Mouse (Mus musculus): ENCODE data around the gene Dad1. TPM values are rescaled to one million over a fixed set of nuclear protein-coding genes. Genes with fewer than 3 reads are reported as not detected.

Dad1 gene
- polyA plus RNA-seq, 1 experiment from 2014 or later: 466 TPM

DNA sequence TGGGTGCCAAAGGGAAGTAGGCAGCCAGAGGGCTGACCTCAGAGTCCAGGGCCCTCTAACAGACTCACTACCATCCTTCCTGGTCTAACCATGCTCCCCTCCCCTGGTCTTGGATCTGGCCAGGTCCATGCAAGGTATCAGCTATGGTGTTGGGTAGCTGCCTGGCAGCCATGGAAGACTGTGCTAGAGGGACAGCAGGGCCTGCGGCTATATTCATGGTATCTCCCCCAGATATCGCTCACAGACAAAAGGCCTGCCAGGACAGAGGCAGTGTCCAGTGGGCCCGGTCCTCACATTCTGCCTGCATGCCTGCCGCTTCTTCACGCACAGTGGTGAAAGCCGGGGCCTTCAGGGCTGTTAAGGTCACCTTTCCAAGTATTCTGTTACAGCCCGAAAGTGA, 10.3 kb upstream of the Dad1 start:
- no peaks in the 10 kb centered on the region for H3K27me3 ChIP-seq (replicated peaks; ENCODE audit: insufficient read depth, low read length)
- no peak for DNase-seq (ENCODE audit: low spot score)
- H3K9me3 ChIP-seq (ENCODE audit: low read length): no peaks in the 10 kb centered on the region
- peaks cover 10% of the 10 kb centered on the region; the same call in 1 of the 2 replicates for H3K4me1 ChIP-seq (ENCODE audit: insufficient read depth, low read depth, low read length)
- H3K4me2 ChIP-seq (replicated peaks; ENCODE audit: low read depth, low read length): no peak overlapping the region
- no peak overlapping the region for H3K9ac ChIP-seq (replicated peaks; ENCODE audit: low read depth)
- H3K36me3 ChIP-seq (ENCODE audit: insufficient read depth, low read length): peaks cover 30% of the 10 kb centered on the region
- no peak for TF ChIP-seq CTCF (IDR thresholded peaks at IDR 0.05)
- TF ChIP-seq EP300 (IDR thresholded peaks at IDR 0.05): no peak
- no peak overlapping the region for H3K4me3 ChIP-seq (ENCODE audit: low read depth, low read length)
- H3K27ac ChIP-seq (ENCODE audit: low read length): no peak overlapping the region
- ATAC-seq: no peak
- 96% methylated on average over 7 of the region's 7 CpGs for WGBS

DNA sequence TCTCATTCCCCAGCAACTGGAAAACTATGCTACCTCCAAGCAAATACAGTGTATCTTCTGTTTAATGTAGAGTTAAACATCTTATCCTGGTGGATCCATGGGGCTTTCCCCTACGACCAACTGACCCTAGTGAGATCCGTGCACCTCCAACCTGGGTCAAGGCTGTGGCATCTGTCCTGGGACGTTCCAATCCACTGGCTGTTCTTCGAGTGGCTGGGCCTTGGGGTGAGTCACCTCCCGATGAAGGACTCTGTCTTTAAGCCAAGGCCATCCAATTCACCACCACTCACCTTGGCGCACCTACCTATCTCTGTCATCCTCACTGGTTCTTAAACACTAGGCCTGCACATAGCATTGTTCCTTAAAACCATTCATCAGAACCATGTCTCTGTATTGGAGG, 9.2 kb upstream of the Dad1 start:
- ATAC-seq (no peak), DNase-seq (ENCODE audit: low spot score) (no peak)
- H3K36me3 ChIP-seq (ENCODE audit: insufficient read depth, low read length): peaks cover 25% of the 10 kb centered on the region
- no peak for TF ChIP-seq CTCF (IDR thresholded peaks at IDR 0.05)
- no peak for TF ChIP-seq EP300 (IDR thresholded peaks at IDR 0.05)
- no peak overlapping the region for H3K9ac ChIP-seq (replicated peaks; ENCODE audit: low read depth)
- H3K4me1 ChIP-seq (ENCODE audit: insufficient read depth, low read depth, low read length): peaks cover 15% of the 10 kb centered on the region; the same call in 1 of the 2 replicates
- 90% methylated on average over 6 of the region's 6 CpGs for WGBS
- no peaks in the 10 kb centered on the region for H3K9me3 ChIP-seq (ENCODE audit: low read length)
- H3K4me3 ChIP-seq (ENCODE audit: low read depth, low read length): no peak overlapping the region
- H3K27ac ChIP-seq (ENCODE audit: low read length): no peak overlapping the region
- no peaks in the 10 kb centered on the region for H3K27me3 ChIP-seq (replicated peaks; ENCODE audit: insufficient read depth, low read length)
- H3K4me2 ChIP-seq (replicated peaks; ENCODE audit: low read depth, low read length): no peak overlapping the region

DNA sequence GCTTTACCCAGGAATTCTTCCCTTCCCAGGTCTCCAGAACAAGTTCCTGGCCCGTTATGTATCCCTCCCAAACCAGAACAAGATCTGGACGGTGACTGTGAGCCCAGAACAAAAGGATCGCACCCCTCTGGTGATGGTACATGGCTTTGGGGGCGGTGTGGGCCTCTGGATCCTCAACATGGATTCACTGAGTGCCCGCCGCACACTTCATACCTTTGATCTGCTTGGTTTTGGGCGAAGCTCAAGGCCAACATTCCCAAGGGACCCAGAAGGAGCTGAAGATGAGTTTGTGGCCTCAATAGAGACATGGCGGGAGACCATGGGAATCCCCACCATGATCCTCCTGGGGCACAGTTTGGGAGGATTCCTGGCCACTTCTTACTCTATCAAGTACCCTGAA, 8.7 kb upstream of the Dad1 start:
- H3K4me3 ChIP-seq (ENCODE audit: low read depth, low read length): no peak overlapping the region

DNA sequence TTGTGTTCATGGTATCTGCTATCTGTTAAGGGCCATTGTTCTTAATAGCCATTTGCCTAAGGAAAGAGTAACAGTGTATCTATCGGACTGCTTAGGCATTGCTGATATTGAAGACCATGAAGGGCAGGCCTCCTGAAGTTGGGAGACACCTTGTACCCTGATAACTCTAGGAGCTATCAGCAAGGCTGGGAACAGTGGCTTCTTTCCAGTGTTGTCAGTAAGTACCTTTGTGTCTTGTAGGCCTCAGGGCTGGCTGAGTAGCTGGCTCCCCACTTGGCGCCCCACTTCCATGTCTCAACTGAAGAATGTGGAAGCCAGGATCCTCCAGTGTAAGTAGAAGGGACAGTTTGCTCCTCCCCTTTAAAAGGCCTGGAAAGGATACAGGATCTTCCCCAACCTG, 7.5 kb upstream of the Dad1 start:
- no peak overlapping the region for H3K27ac ChIP-seq (ENCODE audit: low read length)
- TF ChIP-seq CTCF (IDR thresholded peaks at IDR 0.05) (no peak), EP300 (IDR thresholded peaks at IDR 0.05) (no peak)
- peaks cover 15% of the 10 kb centered on the region; the same call in 1 of the 2 replicates for H3K4me1 ChIP-seq (ENCODE audit: insufficient read depth, low read depth, low read length)
- no peak overlapping the region for H3K4me2 ChIP-seq (replicated peaks; ENCODE audit: low read depth, low read length)
- H3K9me3 ChIP-seq (ENCODE audit: low read length): no peaks in the 10 kb centered on the region
- peaks cover 18% of the 10 kb centered on the region for H3K36me3 ChIP-seq (ENCODE audit: insufficient read depth, low read length)
- no peak overlapping the region for H3K4me3 ChIP-seq (ENCODE audit: low read depth, low read length)
- 94% methylated on average over 2 of the region's 2 CpGs for WGBS
- no peak overlapping the region for H3K9ac ChIP-seq (replicated peaks; ENCODE audit: low read depth)
- no peak for DNase-seq (ENCODE audit: low spot score)
- ATAC-seq: no peak
- no peaks in the 10 kb centered on the region for H3K27me3 ChIP-seq (replicated peaks; ENCODE audit: insufficient read depth, low read length)

More for the DNA sequence above, 8.7 kb upstream of the Dad1 start:
- Histone ChIP-seq H3K27ac (ENCODE audit: low read length) (no peak overlapping the region), H3K9me3 (ENCODE audit: low read length) (no peaks in the 10 kb centered on the region), H3K4me2 (replicated peaks; ENCODE audit: low read depth, low read length) (no peak overlapping the region), H3K27me3 (replicated peaks; ENCODE audit: insufficient read depth, low read length) (no peaks in the 10 kb centered on the region), H3K36me3 (ENCODE audit: insufficient read depth, low read length) (peaks cover 20% of the 10 kb centered on the region), H3K9ac (replicated peaks; ENCODE audit: low read depth) (no peak overlapping the region), H3K4me1 (ENCODE audit: insufficient read depth, low read depth, low read length) (peaks cover 15% of the 10 kb centered on the region; the same call in 1 of the 2 replicates)
- TF ChIP-seq CTCF (IDR thresholded peaks at IDR 0.05) (no peak), EP300 (IDR thresholded peaks at IDR 0.05) (no peak)
- WGBS: 92% methylated on average over 8 of the region's 8 CpGs
- ATAC-seq: no peak
- no peak for DNase-seq (ENCODE audit: low spot score)

DNA sequence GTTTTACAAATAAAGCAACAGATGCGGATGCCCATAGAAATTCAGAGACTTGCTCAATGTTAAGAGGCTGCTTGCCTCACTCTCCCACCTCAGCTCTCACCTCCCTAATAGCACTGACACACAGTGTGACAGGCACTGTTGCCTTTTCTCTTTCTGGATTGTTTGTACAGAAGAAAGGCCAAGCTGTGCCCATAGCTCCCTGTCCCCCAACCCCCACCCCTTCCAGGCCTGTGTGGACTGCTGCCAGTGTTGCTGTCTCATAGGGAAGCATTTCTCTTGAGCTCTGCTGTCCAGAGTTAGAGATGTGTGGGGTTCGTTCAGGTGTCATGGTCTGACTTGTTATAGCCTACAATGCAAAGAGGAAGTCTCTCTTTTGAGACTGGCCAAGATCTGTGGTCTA, 6.3 kb upstream of the Dad1 start:
- ATAC-seq (no peak), DNase-seq (ENCODE audit: low spot score) (no peak)
- H3K27me3 ChIP-seq (replicated peaks; ENCODE audit: insufficient read depth, low read length): no peaks in the 10 kb centered on the region
- no peak overlapping the region for H3K9ac ChIP-seq (replicated peaks; ENCODE audit: low read depth)
- H3K4me3 ChIP-seq (ENCODE audit: low read depth, low read length): peak overlapping the region; percentile 78; the same call in 1 of the 2 replicates
- 56% methylated on average over 2 of the region's 2 CpGs for WGBS
- H3K27ac ChIP-seq (ENCODE audit: low read length): no peak overlapping the region
- H3K9me3 ChIP-seq (ENCODE audit: low read length): no peaks in the 10 kb centered on the region
- H3K36me3 ChIP-seq (ENCODE audit: insufficient read depth, low read length): peaks cover 15% of the 10 kb centered on the region
- H3K4me2 ChIP-seq (replicated peaks; ENCODE audit: low read depth, low read length): peak overlapping the region; percentile 86
- H3K4me1 ChIP-seq (ENCODE audit: insufficient read depth, low read depth, low read length): peaks cover 15% of the 10 kb centered on the region; the same call in 1 of the 2 replicates
- TF ChIP-seq EP300 (IDR thresholded peaks at IDR 0.05) (no peak), CTCF (IDR thresholded peaks at IDR 0.05) (no peak)

DNA sequence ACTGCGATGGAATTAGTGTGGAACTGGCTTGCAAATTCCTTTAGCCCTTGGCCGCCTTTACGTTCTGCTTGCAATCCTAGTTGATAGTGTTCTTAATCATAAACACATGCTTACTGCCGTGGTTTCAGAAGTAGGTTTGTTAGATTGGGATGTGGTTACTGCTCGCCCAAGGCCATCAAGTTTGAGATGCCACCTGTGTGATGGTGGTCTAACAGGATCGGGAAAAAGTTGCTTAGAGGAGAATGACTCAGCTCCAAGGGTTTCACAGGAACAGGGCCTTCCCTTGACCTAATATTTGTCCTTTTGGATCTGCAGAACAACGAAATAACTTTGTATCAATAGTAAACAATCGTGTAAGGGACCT, 5.8 kb upstream of the Dad1 start:
- Histone ChIP-seq H3K4me3 (ENCODE audit: low read depth, low read length) (peak overlapping the region; percentile 78), H3K27me3 (replicated peaks; ENCODE audit: insufficient read depth, low read length) (no peaks in the 10 kb centered on the region), H3K36me3 (ENCODE audit: insufficient read depth, low read length) (peaks cover 11% of the 10 kb centered on the region; the same call in 1 of the 2 replicates), H3K4me1 (ENCODE audit: insufficient read depth, low read depth, low read length) (peaks cover 15% of the 10 kb centered on the region; the same call in 1 of the 2 replicates), H3K9ac (replicated peaks; ENCODE audit: low read depth) (peak overlapping the region; percentile 71), H3K27ac (ENCODE audit: low read length) (peak overlapping the region; percentile 81), H3K9me3 (ENCODE audit: low read length) (no peaks in the 10 kb centered on the region), H3K4me2 (replicated peaks; ENCODE audit: low read depth, low read length) (peak overlapping the region; percentile 86)
- no peak for TF ChIP-seq CTCF (IDR thresholded peaks at IDR 0.05)
- TF ChIP-seq EP300 (IDR thresholded peaks at IDR 0.05): no peak
- DNase-seq (ENCODE audit: low spot score): no peak
- no peak for ATAC-seq
- 17% methylated on average over 8 of the region's 8 CpGs for WGBS

Measured in lung, postnatal 0 days (tissue).